ENCODE assay signal across 8 mouse cellular contexts in the genomic region with DNA sequence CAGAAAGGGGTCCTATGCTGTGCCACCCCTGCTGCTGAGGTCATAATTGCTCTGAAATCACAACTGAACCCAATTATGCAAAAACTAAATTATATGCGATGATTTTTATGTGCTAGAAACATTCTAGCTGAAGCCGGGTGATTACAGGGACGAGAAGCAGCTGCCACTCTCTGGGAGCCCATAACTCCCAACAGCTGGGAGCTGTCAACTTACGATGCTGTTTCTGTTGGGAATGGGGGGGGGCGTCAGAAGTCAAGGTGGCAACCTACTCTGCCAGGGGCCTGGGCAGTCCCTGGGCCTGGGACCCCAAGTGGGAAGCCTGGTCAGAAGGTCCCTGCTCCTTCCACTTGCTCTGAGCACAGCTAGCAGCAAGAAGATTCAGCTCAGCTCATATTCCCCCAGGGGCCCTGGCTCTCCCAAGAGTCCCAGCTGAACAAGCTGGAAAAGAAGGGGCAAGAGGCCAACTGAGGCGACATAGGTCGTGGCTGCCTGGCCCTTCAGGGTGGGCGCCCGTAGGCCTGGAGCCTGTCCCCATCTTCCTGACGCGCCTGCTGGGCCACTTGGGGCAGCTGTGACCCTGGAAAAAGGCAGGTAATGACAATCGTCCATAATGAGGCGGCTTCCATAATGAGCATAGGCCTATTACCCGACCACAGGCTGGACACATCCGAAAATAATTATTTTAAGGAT.
A peak's percentile ranks its signal among the peaks of the same experiment; 100 is the strongest.
DNase-seq lines count a peak whose midpoint lies in the region; ATAC-seq and TF ChIP-seq lines count a peak whose summit lies in the region.

No protein-coding gene starts in this region.

- peak overlapping the region; percentile 84 for H3K27ac ChIP-seq in layer of hippocampus, adult 2 months
- H3K27ac ChIP-seq in forebrain, embryonic 11.5 days (ENCODE audit: low read depth, low read length) = no peak overlapping the region
- no peak overlapping the region for H3K27ac ChIP-seq in midbrain, postnatal 0 days (ENCODE audit: low read depth, low read length)

- no peak overlapping the region for H3K4me3 ChIP-seq in layer of hippocampus, adult 2 months
- no peak overlapping the region for H3K4me3 ChIP-seq in forebrain, embryonic 11.5 days (ENCODE audit: low read depth, low read length)
- H3K4me3 ChIP-seq in midbrain, postnatal 0 days (ENCODE audit: low read depth, low read length) = no peak overlapping the region

- H3K36me3 ChIP-seq in forebrain, embryonic 11.5 days (ENCODE audit: control insufficient read depth, insufficient read depth, low read length) = no peaks in the 10 kb centered on the region
- no peaks in the 10 kb centered on the region for H3K36me3 ChIP-seq in midbrain, postnatal 0 days (ENCODE audit: insufficient read depth, low read length)

- H3K9me3 ChIP-seq in forebrain, embryonic 11.5 days (ENCODE audit: control insufficient read depth, low read length) = no peaks in the 10 kb centered on the region
- no peaks in the 10 kb centered on the region for H3K9me3 ChIP-seq in midbrain, postnatal 0 days (ENCODE audit: low read length)

- no peak overlapping the region for H3K4me2 ChIP-seq in forebrain, embryonic 11.5 days (ENCODE audit: low read depth, low read length, severe bottlenecking)
- H3K4me2 ChIP-seq in midbrain, postnatal 0 days (ENCODE audit: low read depth, low read length, poor library complexity, severe bottlenecking) = no peak overlapping the region

- no peak for DNase-seq in layer of hippocampus, adult 2 months (ENCODE audit: low spot score in 2 of 2)
- DNase-seq in layer of hippocampus, postnatal 25 days (ENCODE audit: extremely low spot score in 1 of 2, low spot score in 1 of 2) = no peak
- peak; percentile 65 for DNase-seq in forebrain, embryonic 11.5 days (ENCODE audit: low spot score)
- DNase-seq in kidney, adult 9 months = peak; percentile 41
- no peak for DNase-seq in midbrain, postnatal 0 days (ENCODE audit: low spot score)
- DNase-seq in layer of hippocampus, postnatal 10 days (ENCODE audit: low spot score in 2 of 2) = no peak
- no peak for DNase-seq in urinary bladder, postnatal 10 days (ENCODE audit: low spot score)
- no peak for DNase-seq in frontal cortex, postnatal 14 days (ENCODE audit: low spot score in 2 of 2)

- no peak for TF ChIP-seq CTCF in layer of hippocampus, adult 2 months (conservative IDR thresholded peaks at IDR 0.05)
- TF ChIP-seq CTCF in midbrain, postnatal 0 days (IDR thresholded peaks at IDR 0.05) = no peak

- peaks cover 2% of the 10 kb centered on the region; the same call in 1 of the 2 replicates for H3K27me3 ChIP-seq in forebrain, embryonic 11.5 days (ENCODE audit: control insufficient read depth, insufficient read depth, low read length)
- no peaks in the 10 kb centered on the region for H3K27me3 ChIP-seq in midbrain, postnatal 0 days (ENCODE audit: insufficient read depth, low read length)

- ATAC-seq in forebrain, embryonic 11.5 days (replicated peaks; ENCODE audit: low FRiP score) = 0 out of 2 replicates have a peak, but pooled peaks have one; percentile 29
- no peak for ATAC-seq in midbrain, postnatal 0 days (ENCODE audit: low FRiP score)

- peaks cover 9% of the 10 kb centered on the region for H3K4me1 ChIP-seq in forebrain, embryonic 11.5 days (replicated peaks; ENCODE audit: control insufficient read depth, insufficient read depth, low read length)
- peaks cover 8% of the 10 kb centered on the region; the same call in 1 of the 2 replicates for H3K4me1 ChIP-seq in midbrain, postnatal 0 days (ENCODE audit: insufficient read depth, low read length)

- WGBS in forebrain, embryonic 11.5 days = 51% methylated on average over 15 of the region's 15 CpGs
- 57% methylated on average over 15 of the region's 15 CpGs for WGBS in midbrain, postnatal 0 days

- no peak overlapping the region for H3K9ac ChIP-seq in forebrain, embryonic 11.5 days (ENCODE audit: low read length)
- 0 out of 2 replicates have a peak overlapping the region, but pooled peaks have one; percentile 19 for H3K9ac ChIP-seq in midbrain, postnatal 0 days (replicated peaks; ENCODE audit: low read length, poor library complexity, severe bottlenecking)

Comparison
In these comparisons a context has a peak if more than half of its experiments do, and no peak if none do; other contexts are left out.
1. DNase-seq: peak in forebrain, embryonic 11.5 days (single experiment) and kidney, adult 9 months (single experiment); none in layer of hippocampus, adult 2 months (0 of 2), layer of hippocampus, postnatal 25 days (0 of 2), midbrain, postnatal 0 days (single experiment), layer of hippocampus, postnatal 10 days (0 of 2), urinary bladder, postnatal 10 days (single experiment) and frontal cortex, postnatal 14 days (0 of 2).